Mouse (Mus musculus) megakaryocyte-erythroid progenitor cell, adult 5-6 weeks (primary cell): ENCODE data around the gene Ntrk2. TPM values are rescaled to one million over a fixed set of nuclear protein-coding genes. Genes with fewer than 3 reads are reported as not detected.

Experiments used
- ATAC-seq: replicated peaks from 2 replicates; pipeline ENCODE4 v1.8.0; 2016; ENCODE audit warnings: mild to moderate bottlenecking, inconsistent platforms; ENCODE audit not compliant: severe bottlenecking, poor library complexity, low FRiP score, low TSS enrichment
- total RNA-seq, 2 experiments: library from RNA; stranded (forward) in 1 of 2; stranded (reverse) in 1 of 2; fragments of 200-1000, 215-1000 nt in 1 of 2; fragments of >200 nt in 1 of 2; fragmentation: Nextera tagmentation in 1 of 2; gene quantifications; 2 replicates each; pipeline ENCODE4 v1.2.3; 2014 to 2017

Gene Ntrk2
- total RNA-seq, 2 experiments from 2014 or later = not detected

GRCm38 (mm10) chr13:59148793-59149192 lies 342.4 kb downstream of the Ntrk2 start:
- ATAC-seq = no peak

DNA sequence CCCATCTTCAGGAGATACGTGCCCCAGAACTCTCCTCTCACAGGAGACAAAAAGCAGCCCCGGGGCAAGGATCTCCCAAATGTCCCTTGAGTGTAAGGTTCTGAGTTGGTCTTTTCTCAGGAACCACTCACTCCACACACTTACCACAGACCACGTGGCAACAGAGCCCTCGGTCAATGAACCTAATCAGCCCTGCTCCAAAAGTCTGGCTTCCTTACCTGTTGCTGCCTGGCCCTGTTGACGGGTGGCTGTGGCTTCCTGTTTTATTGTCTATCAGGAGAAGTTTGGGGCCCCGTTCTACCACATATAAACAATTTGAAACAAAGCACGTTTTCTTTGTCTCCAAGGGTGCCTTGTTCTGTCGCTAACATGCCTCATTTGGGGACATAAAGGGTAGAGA lies 357.6 kb downstream of the Ntrk2 start:
- no peak for ATAC-seq

GRCm38 (mm10) chr13:59173840-59174239 lies 367.5 kb downstream of the Ntrk2 start:
- ATAC-seq = no peak

DNA sequence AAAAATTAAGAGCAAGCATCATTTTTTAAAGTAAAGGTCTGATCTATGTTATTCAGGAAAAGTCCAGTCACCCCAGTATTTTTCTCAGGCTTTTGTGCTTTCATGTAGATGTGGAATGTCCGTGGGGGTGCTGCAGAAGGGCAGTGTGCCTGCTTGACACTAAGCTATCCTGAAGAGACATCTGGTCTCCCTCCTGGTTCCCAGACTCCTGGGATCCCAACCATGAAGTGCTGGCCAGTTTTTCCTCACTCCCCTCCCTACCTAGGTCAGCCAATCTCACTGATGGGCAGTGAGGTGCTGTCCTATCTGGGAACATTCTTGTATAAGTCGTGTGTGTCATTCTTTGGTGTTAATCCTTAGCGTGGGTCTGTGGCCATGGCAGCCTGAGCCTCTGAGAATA lies 369.7 kb downstream of the Ntrk2 start:
- ATAC-seq = no peak

DNA sequence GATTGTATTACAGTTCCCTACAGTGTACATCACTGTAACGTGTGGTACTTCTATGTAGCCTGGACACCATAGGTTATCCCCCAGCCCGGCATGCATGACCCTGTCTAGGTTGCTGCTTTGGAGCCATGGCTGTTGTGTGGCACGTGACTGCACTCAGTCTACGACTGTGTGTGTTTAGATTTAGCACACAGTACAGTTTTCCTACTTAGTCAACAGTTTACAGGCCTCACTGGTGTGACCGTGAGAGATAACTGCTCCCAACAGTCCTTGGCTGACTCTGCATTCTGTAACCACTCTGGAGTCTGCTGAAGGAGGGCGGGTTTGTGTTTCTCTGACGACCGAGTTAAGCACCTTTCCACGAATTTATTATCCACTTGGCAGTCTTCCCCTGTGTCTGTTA lies 370.1 kb downstream of the Ntrk2 start:
- ATAC-seq = peak; percentile 89

- no peak for ATAC-seq
Observed at GRCm38 (mm10) chr13:59177003-59177402, 370.6 kb downstream of the Ntrk2 start.

DNA sequence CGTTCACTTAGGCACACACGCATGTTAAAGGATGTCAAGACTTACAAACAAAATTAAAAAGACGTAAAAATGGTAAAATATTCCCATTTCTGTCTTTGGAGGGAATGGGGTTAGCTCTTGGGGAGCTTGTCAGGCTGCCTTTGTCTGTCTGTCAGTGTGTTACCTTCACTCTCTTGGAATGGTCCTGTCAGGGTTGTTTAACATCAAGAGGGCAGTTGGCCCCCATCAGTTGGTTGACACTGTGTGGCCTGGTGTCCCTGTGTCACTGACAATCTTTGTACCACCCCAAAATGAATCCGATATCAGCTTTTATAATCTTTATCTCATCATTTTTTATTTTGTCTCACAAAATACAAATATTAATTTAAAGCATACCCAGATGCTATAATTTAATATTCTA lies 373.6 kb downstream of the Ntrk2 start:
- ATAC-seq = no peak

DNA sequence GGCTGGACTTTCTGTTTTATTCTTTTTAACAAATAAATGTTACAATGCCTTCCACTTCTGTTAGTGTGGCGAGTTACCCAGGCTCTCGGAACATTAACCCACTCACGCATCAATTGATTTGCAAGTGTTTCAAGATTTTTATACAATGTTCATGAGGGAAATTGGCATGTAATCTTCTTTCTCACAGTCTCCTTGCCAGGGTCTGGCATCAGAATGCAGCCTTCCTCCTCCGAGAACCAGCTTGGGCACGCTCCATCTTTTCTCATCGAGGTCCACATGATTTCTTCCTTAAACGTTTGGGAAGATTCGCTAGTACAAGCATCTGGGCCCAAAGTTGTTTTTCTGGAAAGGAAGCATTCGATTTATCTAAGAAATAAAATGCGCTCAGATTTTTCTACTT lies 374.4 kb downstream of the Ntrk2 start:
- no peak for ATAC-seq

GRCm38 (mm10) chr13:59181188-59181947 lies 375.0 kb downstream of the Ntrk2 start:
- no peak for ATAC-seq

DNA sequence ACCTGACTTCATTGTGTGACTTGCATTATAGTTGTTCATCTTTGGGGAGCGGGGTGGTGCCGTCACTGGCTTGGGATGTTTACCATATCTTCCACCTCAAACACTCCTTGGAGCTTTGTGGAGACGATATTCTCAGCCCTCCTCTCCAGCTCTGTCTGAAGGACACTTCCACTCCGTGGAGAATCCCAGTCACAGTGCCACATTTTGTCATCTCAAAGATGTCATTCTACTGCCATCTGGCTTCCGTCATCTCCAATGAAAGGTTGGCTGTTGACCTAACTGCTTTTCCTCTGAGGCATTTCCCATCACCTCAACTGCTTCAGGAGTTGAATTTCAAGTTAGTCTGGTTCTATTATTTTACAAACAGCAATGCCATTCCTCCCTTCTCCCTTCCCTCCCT lies 376.3 kb downstream of the Ntrk2 start:
- ATAC-seq = no peak

Other genes with a start within 250 kb of the Ntrk2 start
- 1.4 TPM in 1 of 2 replicates, not detected in the other for gene Slc28a3, start 195.7 kb upstream of the Ntrk2 start, total RNA-seq (2014; fragmentation: Nextera tagmentation)
- gene Slc28a3, start 195.7 kb upstream of the Ntrk2 start, total RNA-seq (2017) = not detected in 2 replicates